In genomic region chr15:99126081-99126815, GRCm38 (mm10) we compare ENCODE assay signal across 8 mouse cellular contexts. TPM values are rescaled to one million over a fixed set of nuclear protein-coding genes. Genes with fewer than 3 reads are reported as not detected.
DNase-seq lines count a peak whose midpoint lies in the region; ATAC-seq and TF ChIP-seq lines count a peak whose summit lies in the region.

No protein-coding gene starts in this region.

- H3K9me3 ChIP-seq in embryonic facial prominence, embryonic 13.5 days: no peaks in the 10 kb centered on the region
- no peaks in the 10 kb centered on the region for H3K9me3 ChIP-seq in kidney, embryonic 14.5 days (ENCODE audit: control insufficient read depth, low read length)
- H3K9me3 ChIP-seq in limb, embryonic 14.5 days (ENCODE audit: control insufficient read depth, low read length): no peaks in the 10 kb centered on the region
- no peaks in the 10 kb centered on the region for H3K9me3 ChIP-seq in midbrain, embryonic 16.5 days (replicated peaks; ENCODE audit: control insufficient read depth, low read length, poor library complexity, severe bottlenecking)
- H3K9me3 ChIP-seq in stomach, embryonic 15.5 days: no peaks in the 10 kb centered on the region

- peak overlapping the region; percentile 92 for H3K9ac ChIP-seq in embryonic facial prominence, embryonic 13.5 days
- H3K9ac ChIP-seq in kidney, embryonic 14.5 days (ENCODE audit: low read depth, low read length): peak overlapping the region; percentile 93
- H3K9ac ChIP-seq in limb, embryonic 14.5 days (ENCODE audit: low read depth, low read length, severe bottlenecking): peak overlapping the region; percentile 92
- peak overlapping the region; percentile 88 for H3K9ac ChIP-seq in midbrain, embryonic 16.5 days (ENCODE audit: low read depth, low read length)
- H3K9ac ChIP-seq in stomach, embryonic 15.5 days: peak overlapping the region; percentile 84

- H3K4me1 ChIP-seq in embryonic facial prominence, embryonic 13.5 days: peaks cover 28% of the 10 kb centered on the region
- peaks cover 35% of the 10 kb centered on the region for H3K4me1 ChIP-seq in kidney, embryonic 14.5 days (ENCODE audit: control insufficient read depth, insufficient read depth, low read length)
- H3K4me1 ChIP-seq in limb, embryonic 14.5 days (ENCODE audit: control insufficient read depth, insufficient read depth, low read length): peaks cover 23% of the 10 kb centered on the region
- peaks cover 23% of the 10 kb centered on the region for H3K4me1 ChIP-seq in midbrain, embryonic 16.5 days (ENCODE audit: control insufficient read depth, insufficient read depth, low read length)
- peaks cover 20% of the 10 kb centered on the region for H3K4me1 ChIP-seq in stomach, embryonic 15.5 days

- under 1% methylated on average over 112 of the region's 115 CpGs for WGBS in embryonic facial prominence, embryonic 13.5 days
- WGBS in kidney, embryonic 14.5 days: under 1% methylated on average over 110 of the region's 115 CpGs
- WGBS in limb, embryonic 14.5 days: under 1% methylated on average over 66 of the region's 115 CpGs
- WGBS in midbrain, embryonic 16.5 days: under 1% methylated on average over 64 of the region's 115 CpGs
- WGBS in stomach, embryonic 15.5 days: under 1% methylated on average over 103 of the region's 115 CpGs

- DNase-seq in CD4-positive, CD25-positive, alpha-beta regulatory T cell, adult 2 months (ENCODE audit: low read depth, low spot score): peak; percentile 59
- DNase-seq in heart, adult 9 months (ENCODE audit: low spot score in 2 of 2): peak; percentile 84 to 86
- DNase-seq in limb, embryonic 14.5 days (ENCODE audit: low spot score): peak; percentile 95

- H3K27me3 ChIP-seq in embryonic facial prominence, embryonic 13.5 days: peaks cover 2% of the 10 kb centered on the region; the same call in 1 of the 2 replicates
- no peaks in the 10 kb centered on the region for H3K27me3 ChIP-seq in kidney, embryonic 14.5 days (ENCODE audit: control insufficient read depth, insufficient read depth, low read length)
- no peaks in the 10 kb centered on the region for H3K27me3 ChIP-seq in limb, embryonic 14.5 days (ENCODE audit: control insufficient read depth, insufficient read depth, low read length)
- no peaks in the 10 kb centered on the region for H3K27me3 ChIP-seq in midbrain, embryonic 16.5 days (ENCODE audit: control insufficient read depth, insufficient read depth, low read depth, low read length)
- no peaks in the 10 kb centered on the region for H3K27me3 ChIP-seq in stomach, embryonic 15.5 days (replicated peaks)

- H3K4me3 ChIP-seq in embryonic facial prominence, embryonic 13.5 days: peak overlapping the region; percentile 75
- H3K4me3 ChIP-seq in kidney, embryonic 14.5 days (ENCODE audit: low read length): peak overlapping the region; percentile 84
- H3K4me3 ChIP-seq in limb, embryonic 14.5 days (replicated peaks; ENCODE audit: low read length): peak overlapping the region; percentile 80
- H3K4me3 ChIP-seq in midbrain, embryonic 16.5 days (ENCODE audit: low read depth, low read length): peak overlapping the region; percentile 62
- peak overlapping the region; percentile 87 for H3K4me3 ChIP-seq in stomach, embryonic 15.5 days (replicated peaks)

- H3K4me2 ChIP-seq in embryonic facial prominence, embryonic 13.5 days: peak overlapping the region; percentile 73
- H3K4me2 ChIP-seq in kidney, embryonic 14.5 days (replicated peaks; ENCODE audit: low read depth, low read length): peak overlapping the region; percentile 68
- H3K4me2 ChIP-seq in limb, embryonic 14.5 days (replicated peaks; ENCODE audit: low read depth, low read length, severe bottlenecking): peak overlapping the region; percentile 50
- H3K4me2 ChIP-seq in midbrain, embryonic 16.5 days (ENCODE audit: low read length): peak overlapping the region; percentile 83
- peak overlapping the region; percentile 64 for H3K4me2 ChIP-seq in stomach, embryonic 15.5 days

- no peaks in the 10 kb centered on the region for H3K36me3 ChIP-seq in embryonic facial prominence, embryonic 13.5 days
- no peaks in the 10 kb centered on the region for H3K36me3 ChIP-seq in kidney, embryonic 14.5 days (ENCODE audit: control insufficient read depth, insufficient read depth, low read length)
- no peaks in the 10 kb centered on the region for H3K36me3 ChIP-seq in limb, embryonic 14.5 days (ENCODE audit: control insufficient read depth, insufficient read depth, low read length)
- no peaks in the 10 kb centered on the region for H3K36me3 ChIP-seq in midbrain, embryonic 16.5 days (ENCODE audit: control insufficient read depth, insufficient read depth, low read length)
- no peaks in the 10 kb centered on the region for H3K36me3 ChIP-seq in stomach, embryonic 15.5 days

- H3K27ac ChIP-seq in embryonic facial prominence, embryonic 13.5 days: peak overlapping the region; percentile 95
- peak overlapping the region; percentile 93 for H3K27ac ChIP-seq in kidney, embryonic 14.5 days (ENCODE audit: low read depth, low read length)
- peak overlapping the region; percentile 95 for H3K27ac ChIP-seq in limb, embryonic 14.5 days (replicated peaks; ENCODE audit: low read depth, low read length)
- peak overlapping the region; percentile 86 for H3K27ac ChIP-seq in midbrain, embryonic 16.5 days (ENCODE audit: low read length)
- peak overlapping the region; percentile 95 for H3K27ac ChIP-seq in stomach, embryonic 15.5 days

- 0 out of 2 replicates have a peak, but pooled peaks have one; percentile 46 for TF ChIP-seq POLR2A in limb, embryonic 14.5 days (IDR thresholded peaks at IDR 0.05; ENCODE audit: borderline replicate concordance, extremely low read depth, insufficient read depth, insufficient read length)

- ATAC-seq in CD4-positive, CD25-positive, alpha-beta regulatory T cell, adult 4 months: no peak
- ATAC-seq in embryonic facial prominence, embryonic 13.5 days (ENCODE audit: insufficient number of reproducible peaks, insufficient read depth, low FRiP score, low TSS enrichment, low read depth): peak; percentile 85
- peak; percentile 90 for ATAC-seq in kidney, embryonic 14.5 days (ENCODE audit: low FRiP score, low TSS enrichment)
- peak; percentile 86 for ATAC-seq in limb, embryonic 14.5 days (ENCODE audit: low FRiP score, low read depth)
- peak; percentile 92 for ATAC-seq in midbrain, embryonic 16.5 days
- peak; percentile 89 for ATAC-seq in stomach, embryonic 15.5 days (ENCODE audit: insufficient read depth, low FRiP score, low read depth)

RNA-seq across cellular contexts. Expression of gene Spats2, which starts 0.5 kb away (rescaled TPM):
- under 1 TPM in 1 of 2 experiments, not detected in 1; 0.62 TPM for polyA plus RNA-seq in CD4-positive, CD25-positive, alpha-beta regulatory T cell, adult 4 months (2017; shearing (Covaris generic))
- 44.1 and 51.0 TPM in 2 replicates for polyA plus RNA-seq in embryonic facial prominence, embryonic 13.5 days (2015; fragmentation: Nextera tagmentation; extraction: Ambion mirVana)
- 51.5 and 55.2 TPM in 2 replicates for polyA plus RNA-seq in kidney, embryonic 14.5 days (2014; fragmentation: Nextera tagmentation; extraction: Ambion mirVana)
- 47.1 and 48.4 TPM in 2 replicates for polyA plus RNA-seq in limb, embryonic 14.5 days (2012; rRNA removed)
- 39.7 and 41.7 TPM in 2 replicates for polyA plus RNA-seq in limb, embryonic 14.5 days (2014; fragmentation: Nextera tagmentation; extraction: Ambion mirVana)
- polyA plus RNA-seq in midbrain, embryonic 16.5 days (2015; fragmentation: Nextera tagmentation; extraction: Ambion mirVana): 28.0 and 32.2 TPM in 2 replicates
- polyA plus RNA-seq in stomach, embryonic 15.5 days (2015; fragmentation: Nextera tagmentation; extraction: Ambion mirVana): 28.3 and 32.1 TPM in 2 replicates

RNA-seq across cellular contexts. Expression of gene Dnajc22, which starts 33.3 kb away (rescaled TPM):
- not detected for polyA plus RNA-seq in CD4-positive, CD25-positive, alpha-beta regulatory T cell, adult 4 months (2017; shearing (Covaris generic))
- polyA plus RNA-seq in embryonic facial prominence, embryonic 13.5 days (2015; fragmentation: Nextera tagmentation; extraction: Ambion mirVana): 0.44 and 0.52 TPM in 2 replicates
- 5.4 and 7.1 TPM in 2 replicates for polyA plus RNA-seq in kidney, embryonic 14.5 days (2014; fragmentation: Nextera tagmentation; extraction: Ambion mirVana)
- 0.87 and 1.7 TPM in 2 replicates for polyA plus RNA-seq in limb, embryonic 14.5 days (2012; rRNA removed)
- 0.11 and 0.37 TPM in 2 replicates for polyA plus RNA-seq in limb, embryonic 14.5 days (2014; fragmentation: Nextera tagmentation; extraction: Ambion mirVana)
- 0.75 and 1.3 TPM in 2 replicates for polyA plus RNA-seq in midbrain, embryonic 16.5 days (2015; fragmentation: Nextera tagmentation; extraction: Ambion mirVana)
- 18.6 and 23.0 TPM in 2 replicates for polyA plus RNA-seq in stomach, embryonic 15.5 days (2015; fragmentation: Nextera tagmentation; extraction: Ambion mirVana)

RNA-seq across cellular contexts. Expression of gene C1ql4, which starts 38.6 kb away (rescaled TPM):
- polyA plus RNA-seq in CD4-positive, CD25-positive, alpha-beta regulatory T cell, adult 4 months (2017; shearing (Covaris generic)): not detected
- polyA plus RNA-seq in embryonic facial prominence, embryonic 13.5 days (2015; fragmentation: Nextera tagmentation; extraction: Ambion mirVana): 0.22 TPM in 1 of 2 replicates, not detected in the other
- 0.43 and 1.3 TPM in 2 replicates for polyA plus RNA-seq in kidney, embryonic 14.5 days (2014; fragmentation: Nextera tagmentation; extraction: Ambion mirVana)
- 0.13 TPM in 1 of 2 replicates, not detected in the other for polyA plus RNA-seq in limb, embryonic 14.5 days (2012; rRNA removed)
- not detected in 2 replicates for polyA plus RNA-seq in limb, embryonic 14.5 days (2014; fragmentation: Nextera tagmentation; extraction: Ambion mirVana)
- polyA plus RNA-seq in midbrain, embryonic 16.5 days (2015; fragmentation: Nextera tagmentation; extraction: Ambion mirVana): 7.2 and 7.8 TPM in 2 replicates
- polyA plus RNA-seq in stomach, embryonic 15.5 days (2015; fragmentation: Nextera tagmentation; extraction: Ambion mirVana): 0.09 TPM in 1 of 2 replicates, not detected in the other

RNA-seq across cellular contexts. Expression of gene Troap, which starts 51.9 kb away (rescaled TPM):
- polyA plus RNA-seq in CD4-positive, CD25-positive, alpha-beta regulatory T cell, adult 4 months (2017; shearing (Covaris generic)): 1 to 10 TPM in 1 of 2 experiments, under 1 TPM in 1; 0.59 to 1.3 TPM
- polyA plus RNA-seq in embryonic facial prominence, embryonic 13.5 days (2015; fragmentation: Nextera tagmentation; extraction: Ambion mirVana): 30.9 and 41.1 TPM in 2 replicates
- 27.3 and 31.7 TPM in 2 replicates for polyA plus RNA-seq in kidney, embryonic 14.5 days (2014; fragmentation: Nextera tagmentation; extraction: Ambion mirVana)
- 41.5 and 51.3 TPM in 2 replicates for polyA plus RNA-seq in limb, embryonic 14.5 days (2012; rRNA removed)
- polyA plus RNA-seq in limb, embryonic 14.5 days (2014; fragmentation: Nextera tagmentation; extraction: Ambion mirVana): 20.3 and 22.1 TPM in 2 replicates
- polyA plus RNA-seq in midbrain, embryonic 16.5 days (2015; fragmentation: Nextera tagmentation; extraction: Ambion mirVana): 3.2 and 4.9 TPM in 2 replicates
- polyA plus RNA-seq in stomach, embryonic 15.5 days (2015; fragmentation: Nextera tagmentation; extraction: Ambion mirVana): 24.6 and 29.2 TPM in 2 replicates

Comparison
In these comparisons a context has a peak if more than half of its experiments do, and no peak if none do; other contexts are left out.
1. RNA of gene Spats2, which starts 0.5 kb away (polyA plus RNA-seq): 51.5 to 55.2 TPM in kidney, embryonic 14.5 days, 44.1 to 51.0 TPM in embryonic facial prominence, embryonic 13.5 days, 39.7 to 48.4 TPM in limb, embryonic 14.5 days, 28.3 to 32.1 TPM in stomach, embryonic 15.5 days and 28.0 to 32.2 TPM in midbrain, embryonic 16.5 days; 0.62 TPM in CD4-positive, CD25-positive, alpha-beta regulatory T cell, adult 4 months; every median in the first group is over 10 times any median in the second.
2. Peak in every context shown above with its lines, with median percentiles within 50 percentile points of each other: DNase-seq, H3K27ac ChIP-seq, H3K4me2 ChIP-seq, H3K4me3 ChIP-seq and H3K9ac ChIP-seq.